Mouse (Mus musculus): ENCODE measurements at regions not wholly inside any gene's neighbourhood (a gene's known extent, or its start where the extent isn't known, plus 50 kb on each side); places are given as distances from the start of the nearest gene placed in this dataset.

DNA sequence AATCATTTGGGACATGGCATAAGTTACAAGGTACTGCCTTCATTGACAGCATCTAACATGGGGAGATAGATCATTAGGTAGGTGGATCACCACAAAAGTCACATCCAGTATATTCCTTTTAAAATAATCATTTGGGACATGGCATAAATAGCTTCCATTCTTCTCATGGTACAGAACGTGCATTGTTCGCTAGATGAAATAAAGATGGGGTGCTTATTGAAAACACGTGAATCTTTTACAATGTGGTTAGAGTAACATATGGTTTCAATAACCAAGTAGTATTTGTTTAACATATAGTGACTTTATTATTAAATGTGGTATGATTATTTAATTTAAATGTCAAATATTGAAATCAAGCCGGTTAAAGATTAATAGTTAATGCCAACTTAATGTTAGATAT is 381.3 kb upstream of the Rasgrp1 start:
- DNase-seq (ENCODE audit: low spot score) = no peak

DNA sequence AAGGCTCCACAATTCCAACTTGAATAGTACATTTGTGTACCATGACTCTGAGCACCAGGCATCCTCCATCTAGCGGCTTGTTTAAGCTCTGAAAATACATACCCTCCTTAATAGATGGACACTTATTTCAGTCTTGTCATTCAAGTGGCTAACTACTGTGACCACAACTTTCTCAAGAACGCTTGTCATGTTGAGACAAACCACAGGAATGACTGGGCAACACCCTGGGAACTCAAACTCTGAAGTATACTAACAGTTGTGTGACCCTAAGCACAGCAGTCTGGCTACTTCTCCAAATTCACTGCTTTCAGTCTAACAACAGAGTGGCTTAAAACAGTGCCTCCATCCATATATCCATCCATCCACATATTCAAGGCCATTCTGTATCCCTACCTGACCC is 380.4 kb upstream of the Thbs1 start:
- no peak for DNase-seq (ENCODE audit: low spot score)

DNA sequence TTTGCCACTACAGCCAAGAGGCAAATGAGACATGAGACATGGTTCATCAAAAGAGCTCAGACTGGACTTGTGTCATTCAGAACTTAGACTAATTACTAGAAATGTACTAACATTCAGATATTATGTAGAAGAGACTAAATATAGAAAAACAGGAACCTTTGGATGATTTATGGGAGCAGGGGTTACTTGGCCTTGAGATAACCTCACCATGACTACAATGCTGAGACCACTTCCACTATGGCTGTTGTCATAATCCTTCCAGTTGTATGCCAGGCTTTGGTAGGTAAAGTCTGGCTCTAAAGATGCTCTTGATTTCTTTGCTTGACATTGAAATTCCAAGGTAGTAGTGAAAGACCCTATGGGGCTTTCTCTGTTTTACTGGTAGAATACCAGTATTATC is 369.3 kb upstream of the Thbs1 start:
- DNase-seq (ENCODE audit: low spot score) = no peak

DNA sequence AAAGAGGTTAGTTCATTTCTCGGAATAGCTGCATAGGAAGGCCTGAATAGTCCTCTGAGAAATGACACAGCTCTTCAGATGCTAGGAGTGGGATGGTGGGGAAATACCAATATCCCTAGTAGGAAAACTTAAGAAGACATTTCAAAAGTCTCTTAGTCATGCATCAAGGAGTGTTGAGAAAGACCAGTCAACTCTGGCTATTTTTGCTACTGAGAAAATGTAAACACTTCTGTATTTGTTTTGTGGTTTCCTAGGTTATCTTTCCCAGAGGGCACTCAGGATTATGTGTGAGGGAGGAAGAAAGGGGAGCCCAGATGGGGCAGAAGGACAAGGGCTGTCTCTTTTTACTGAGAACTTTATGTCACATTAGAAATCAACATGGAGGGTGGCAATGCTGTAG is 367.8 kb upstream of the Thbs1 start:
- no peak for DNase-seq (ENCODE audit: low spot score)

DNA sequence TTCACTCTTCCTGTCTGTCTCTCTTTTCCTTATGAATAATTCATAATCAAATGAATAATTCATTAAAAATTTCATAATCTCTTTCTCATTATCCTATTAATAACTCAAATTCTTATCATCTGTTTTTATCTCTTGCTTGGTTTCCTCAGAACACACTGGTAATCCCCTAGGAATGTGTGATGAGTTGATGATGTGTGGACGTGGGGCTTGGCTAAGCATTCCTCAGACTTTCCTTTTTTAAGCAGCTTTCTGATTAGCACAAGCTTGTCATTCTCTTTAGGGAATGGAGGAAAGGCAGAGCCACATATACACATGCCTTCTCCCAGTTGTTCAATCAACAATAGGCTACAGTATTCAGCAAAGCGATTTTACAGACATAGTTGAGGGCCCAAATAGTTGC is 365.9 kb upstream of the Thbs1 start:
- DNase-seq (ENCODE audit: low spot score) = no peak

DNA sequence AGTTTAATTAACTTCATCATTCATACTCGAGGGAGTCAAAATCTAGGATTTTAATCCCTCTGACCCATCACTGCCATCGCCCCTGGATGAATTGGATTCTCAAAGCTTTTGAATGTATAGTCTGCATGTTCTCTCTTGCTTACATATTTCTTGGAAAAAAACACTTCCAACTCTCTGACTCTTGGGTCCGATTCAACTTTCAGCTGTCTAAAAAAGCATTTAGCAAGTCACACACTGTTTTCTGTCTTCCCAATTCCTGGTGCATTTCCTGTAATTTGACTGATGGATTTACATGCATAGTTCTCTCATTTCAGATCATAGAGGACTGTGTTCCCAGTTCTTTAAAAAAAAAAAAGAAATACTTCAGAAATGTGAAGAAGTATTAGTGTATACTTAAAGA is 364.5 kb upstream of the Thbs1 start:
- no peak for DNase-seq (ENCODE audit: low spot score)

DNA sequence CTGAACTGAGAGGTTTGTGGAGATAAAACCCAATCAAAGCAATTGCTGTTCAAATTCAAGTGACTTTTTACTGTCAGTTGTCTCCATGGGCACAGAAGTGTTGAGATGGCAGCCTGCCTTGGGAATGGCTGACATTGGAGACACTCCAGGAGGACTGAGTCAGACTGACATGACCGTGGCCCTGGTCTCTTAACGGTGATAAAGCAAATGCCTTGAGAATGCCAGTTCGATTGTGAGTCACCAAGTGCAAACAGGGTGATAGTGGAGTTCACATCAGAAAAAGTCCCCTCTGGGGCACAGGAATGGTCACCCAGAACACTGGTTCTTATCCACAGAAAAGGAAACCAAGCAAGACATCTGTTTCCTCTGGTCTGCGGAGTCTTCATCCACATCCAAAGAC is 362.8 kb upstream of the Thbs1 start:
- DNase-seq (ENCODE audit: low spot score) = peak; percentile 14

DNA sequence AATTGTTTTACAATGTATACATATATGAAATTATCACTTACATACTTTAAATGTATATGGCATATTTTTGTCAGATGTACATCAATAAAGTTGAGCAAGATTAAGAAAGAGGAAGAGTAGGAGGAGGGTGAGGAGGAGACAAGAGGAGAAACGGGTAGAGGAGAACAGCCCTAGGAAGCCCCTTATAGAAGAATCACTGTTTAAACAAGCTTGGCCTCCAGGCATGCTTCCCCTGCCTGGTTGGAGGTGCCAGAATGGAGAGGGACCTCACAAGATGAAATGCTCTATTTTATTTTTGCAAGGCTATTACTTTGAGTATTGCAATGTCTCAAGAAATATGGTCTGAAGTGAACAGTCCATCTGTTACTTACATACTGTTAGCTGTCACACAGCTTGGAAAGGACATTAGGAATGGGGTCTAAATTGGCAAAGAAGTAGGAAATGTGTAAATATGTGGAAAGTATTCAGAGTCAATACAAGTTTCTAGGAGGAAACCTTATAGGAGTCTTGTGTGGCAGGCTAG is 352.1 kb upstream of the Thbs1 start:
- DNase-seq (ENCODE audit: low spot score) = no peak

DNA sequence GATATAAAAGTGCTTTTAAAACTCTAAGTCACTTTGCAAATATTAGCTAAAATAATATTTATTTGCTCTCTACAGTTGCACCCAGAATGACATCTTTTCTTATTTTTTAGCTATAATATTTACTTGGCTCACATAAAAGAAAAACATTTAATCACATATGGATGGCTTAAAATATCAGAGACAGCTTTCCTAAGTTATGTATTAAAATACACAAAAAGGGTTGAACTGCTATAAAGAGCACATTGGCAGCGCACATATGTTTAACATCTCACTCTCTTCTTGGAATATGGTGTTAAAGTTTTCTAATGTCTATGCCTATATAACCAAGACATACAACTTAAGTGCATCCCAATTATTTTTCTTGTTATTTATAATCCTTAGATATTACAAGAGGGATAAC is 348.0 kb upstream of the Thbs1 start:
- no peak for DNase-seq (ENCODE audit: low spot score)

DNA sequence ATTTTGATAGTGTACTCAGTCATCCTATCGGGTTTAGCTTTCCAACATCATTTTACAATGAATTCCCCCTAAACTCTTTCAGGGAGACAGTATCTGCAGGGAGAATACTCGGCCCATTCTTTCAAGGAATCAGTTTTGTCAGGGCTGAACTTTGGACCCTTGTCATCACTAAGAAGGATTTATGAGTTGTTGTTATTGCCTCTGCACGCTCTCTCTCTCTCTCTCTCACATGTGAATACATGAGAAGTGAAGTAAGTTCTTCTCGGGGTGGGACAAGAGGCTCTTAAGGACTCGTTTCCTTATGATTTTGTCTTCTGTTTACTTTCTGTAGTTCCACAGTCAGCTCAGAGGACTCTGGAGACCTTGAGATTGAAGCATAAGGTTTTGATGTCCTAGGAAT is 346.1 kb upstream of the Thbs1 start:
- DNase-seq (ENCODE audit: low spot score) = no peak

DNA sequence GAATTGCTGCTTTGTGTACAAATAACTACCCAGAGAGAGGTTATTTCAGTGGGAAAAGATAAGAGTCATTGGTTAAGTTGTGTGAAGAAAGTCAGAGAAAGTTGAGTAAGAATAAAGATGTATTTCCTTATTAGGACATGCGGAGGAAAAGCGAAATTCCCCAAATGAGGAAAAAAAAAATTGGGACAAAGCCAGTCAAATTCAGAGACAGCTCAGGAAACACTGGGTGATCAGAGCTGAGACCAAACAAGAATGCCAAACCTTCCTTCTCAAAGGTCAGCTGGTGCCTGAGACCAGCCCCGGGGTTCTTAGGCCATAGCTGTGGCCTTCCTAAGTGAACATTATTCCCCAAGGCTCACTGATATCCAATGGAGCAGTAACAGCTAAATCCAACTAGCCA is 345.2 kb upstream of the Thbs1 start:
- no peak for DNase-seq (ENCODE audit: low spot score)

DNA sequence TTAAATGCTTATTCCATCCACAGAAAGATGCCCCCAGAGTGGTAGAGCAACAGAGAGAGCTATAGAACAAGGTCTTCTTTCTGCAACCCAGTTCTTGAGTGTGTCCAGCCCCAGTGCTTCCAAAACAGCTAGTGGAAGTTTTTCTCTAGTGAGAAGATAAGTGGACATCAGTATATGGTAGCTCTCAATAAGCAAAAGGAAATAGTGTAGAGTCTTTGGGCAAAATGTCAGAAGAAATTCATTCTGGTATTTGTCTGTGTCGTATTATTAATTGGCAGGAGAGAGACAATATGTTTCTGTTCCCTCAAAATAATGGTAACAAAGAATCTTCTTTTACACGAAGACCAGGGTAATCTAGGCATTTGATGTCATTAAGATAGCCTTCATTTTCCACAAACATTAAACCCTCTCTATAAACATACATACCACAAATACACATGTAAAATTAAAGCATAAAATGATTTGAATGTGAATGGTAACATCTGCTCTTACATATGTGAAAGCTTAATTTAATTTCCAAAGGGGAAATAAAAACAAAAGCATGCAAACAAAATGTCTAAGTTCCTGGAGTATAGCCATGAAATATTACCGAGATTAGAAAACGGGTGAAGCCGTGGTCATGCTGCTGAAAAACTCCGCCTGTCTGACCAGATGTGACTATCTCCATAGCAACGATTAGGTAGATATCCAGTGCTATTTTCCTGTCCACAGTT is 342.1 kb upstream of the Thbs1 start:
- no peak for DNase-seq (ENCODE audit: low spot score)

DNA sequence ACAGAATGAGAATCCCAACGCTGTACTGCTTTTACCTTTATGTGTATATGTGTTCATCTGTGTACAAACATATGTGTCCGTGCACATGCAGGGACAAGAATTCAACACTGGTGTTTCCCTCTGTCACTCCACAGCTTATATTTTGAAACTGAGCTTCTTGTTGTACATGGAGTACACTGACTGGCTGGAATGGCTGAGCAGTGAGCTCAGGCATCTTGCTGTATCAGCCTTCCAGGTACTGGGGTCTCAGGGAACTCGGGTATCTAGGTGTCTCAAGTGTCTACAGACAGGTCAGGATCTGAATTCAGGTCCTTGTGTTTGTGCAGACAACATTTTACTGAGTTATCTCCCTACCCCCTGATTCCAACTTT is 341.6 kb upstream of the Thbs1 start:
- no peak for DNase-seq (ENCODE audit: low spot score)

DNA sequence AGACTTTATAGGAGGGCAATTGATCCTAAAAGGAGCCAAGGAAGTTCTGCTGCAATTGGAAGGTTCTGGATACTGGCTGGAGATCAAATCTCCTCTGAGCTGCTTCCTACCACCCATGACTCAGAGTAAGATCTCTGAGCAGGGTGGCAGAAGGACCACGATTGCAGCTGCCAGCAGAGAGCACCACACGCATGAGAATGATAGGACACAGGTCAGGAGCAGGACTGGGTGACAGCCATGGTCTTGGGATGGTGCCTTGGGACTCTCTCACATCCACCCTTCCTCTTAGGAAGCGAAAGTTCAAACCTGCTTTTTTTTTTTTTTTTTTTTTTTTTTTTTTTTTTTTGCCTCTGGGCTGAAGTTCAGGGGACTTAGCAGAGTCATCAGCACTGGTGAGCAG is 331.4 kb upstream of the Thbs1 start:
- DNase-seq (ENCODE audit: low spot score) = no peak

DNA sequence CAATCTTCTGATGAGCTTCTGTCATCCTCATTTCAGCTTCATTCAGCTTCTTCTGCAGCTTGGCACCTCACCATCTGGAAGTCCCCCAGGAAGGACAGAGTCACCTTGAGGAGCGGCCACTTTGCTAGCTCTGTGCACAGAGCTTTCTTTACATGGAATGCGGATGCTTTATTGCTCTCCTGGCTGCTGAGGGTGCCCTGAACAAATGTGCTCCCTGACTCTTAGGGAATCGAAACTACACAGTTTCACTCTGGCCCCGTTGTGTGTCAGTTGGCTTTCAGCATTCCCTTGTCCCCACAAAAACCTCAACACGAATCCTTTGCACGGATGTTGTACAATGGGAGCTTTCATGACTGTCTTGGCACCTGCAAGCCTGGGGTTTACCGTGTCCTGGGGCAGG is 330.9 kb upstream of the Thbs1 start:
- DNase-seq (ENCODE audit: low spot score) = no peak

DNA sequence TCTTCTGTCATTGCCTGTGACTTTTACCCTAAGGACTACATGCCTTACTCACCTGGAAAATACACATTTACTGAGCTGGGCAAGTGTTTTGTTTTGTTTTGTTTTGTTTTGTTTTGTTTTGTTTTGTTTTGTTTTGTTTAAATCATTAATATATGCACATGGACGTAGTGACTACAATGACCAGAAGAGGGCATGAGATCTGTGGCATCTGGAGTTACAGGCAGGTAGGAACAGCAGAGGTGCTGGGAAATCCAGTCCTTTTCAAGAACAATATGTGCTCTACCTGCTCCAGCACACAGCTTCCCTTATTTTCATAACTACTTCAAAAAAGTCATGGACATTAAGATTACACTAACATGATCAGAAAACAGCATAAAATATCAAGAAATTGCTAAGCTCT is 324.4 kb upstream of the Thbs1 start:
- DNase-seq (ENCODE audit: low spot score) = no peak

DNA sequence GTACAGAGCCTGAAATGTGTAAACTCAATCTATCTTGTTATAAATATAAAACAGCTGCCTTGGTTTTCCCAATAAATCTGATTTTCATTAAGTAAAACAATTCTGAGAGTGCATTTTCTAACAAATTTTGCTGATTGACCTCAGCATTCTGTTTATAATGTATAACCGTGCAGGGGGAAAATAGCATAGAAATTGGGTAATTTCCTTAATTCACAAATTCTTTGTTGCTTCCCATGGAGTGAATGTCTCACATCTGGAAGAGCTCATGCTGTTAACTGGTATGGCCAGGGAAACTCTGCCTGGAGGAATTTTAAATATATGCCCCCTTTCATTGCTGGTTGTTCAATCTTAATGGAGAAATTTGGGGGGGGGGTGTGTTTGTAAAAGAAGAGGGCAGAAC is 317.4 kb upstream of the Thbs1 start:
- no peak for DNase-seq (ENCODE audit: low spot score)

DNA sequence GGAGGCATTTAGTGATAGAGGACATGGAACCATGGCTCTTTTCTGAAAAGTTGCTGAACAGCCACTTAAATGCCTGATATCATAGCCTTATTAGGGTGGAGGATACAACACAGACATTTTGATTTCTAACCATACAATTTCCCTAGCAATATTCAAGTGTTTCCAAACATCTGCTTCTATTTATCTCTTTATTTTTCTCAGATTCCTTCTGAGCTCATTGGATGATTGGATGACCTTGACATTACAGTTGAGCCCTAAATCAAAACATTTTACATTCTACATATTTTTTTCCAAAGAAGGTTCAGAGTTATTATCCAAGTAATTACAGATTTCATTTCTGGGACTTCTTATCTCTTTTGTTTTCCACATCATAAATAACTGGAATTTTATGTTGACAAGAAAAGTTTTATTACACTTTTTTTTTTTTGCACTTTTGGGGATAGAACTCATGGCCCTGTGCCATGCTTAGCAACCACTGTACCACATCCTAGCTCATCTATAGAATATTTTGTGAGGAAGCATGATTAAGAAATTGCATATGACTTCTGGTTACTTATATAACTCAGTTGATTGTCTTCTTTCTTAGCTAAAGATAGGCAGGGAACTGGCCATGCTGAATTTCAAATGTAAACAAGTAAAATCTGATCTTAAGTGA is 309.6 kb upstream of the Thbs1 start:
- no peak for DNase-seq (ENCODE audit: low spot score)

DNA sequence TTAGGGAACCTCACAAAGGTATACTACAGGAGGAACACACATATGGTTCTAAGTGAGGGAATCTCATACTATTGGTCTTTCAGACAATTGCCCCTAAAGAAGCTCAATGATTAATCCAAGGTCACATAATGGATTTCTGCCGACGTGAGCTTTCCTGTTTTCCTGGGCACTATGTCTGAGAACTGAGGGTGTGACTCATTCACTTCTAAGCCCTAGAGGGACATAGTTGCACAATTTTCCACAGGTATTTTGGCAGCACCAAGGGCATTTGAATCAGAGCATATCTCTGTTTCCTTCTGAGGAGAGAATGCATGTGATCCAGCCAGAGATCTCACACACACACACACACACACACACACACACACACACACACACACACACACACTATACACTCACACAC is 309.0 kb upstream of the Thbs1 start:
- no peak for DNase-seq (ENCODE audit: low spot score)

DNA sequence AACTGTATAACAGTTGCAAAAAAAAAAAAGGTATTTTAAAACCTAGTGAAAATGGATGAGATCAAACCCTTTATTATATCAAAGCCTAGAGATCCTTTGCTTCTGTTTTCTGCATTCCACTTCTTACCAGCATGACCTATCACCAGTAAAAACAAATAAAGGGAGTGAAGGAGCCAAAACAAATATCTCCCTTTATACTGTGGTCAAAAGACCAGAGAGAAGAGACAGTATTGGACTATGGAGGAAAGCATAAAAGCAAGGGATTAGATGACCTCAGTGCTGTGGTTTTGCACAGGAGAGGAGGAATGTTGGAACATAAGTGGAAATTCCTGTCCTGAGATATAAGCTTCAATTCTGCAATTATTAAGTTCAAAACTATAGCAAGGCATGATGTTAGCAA is 307.0 kb upstream of the Thbs1 start:
- DNase-seq (ENCODE audit: low spot score) = no peak

DNA sequence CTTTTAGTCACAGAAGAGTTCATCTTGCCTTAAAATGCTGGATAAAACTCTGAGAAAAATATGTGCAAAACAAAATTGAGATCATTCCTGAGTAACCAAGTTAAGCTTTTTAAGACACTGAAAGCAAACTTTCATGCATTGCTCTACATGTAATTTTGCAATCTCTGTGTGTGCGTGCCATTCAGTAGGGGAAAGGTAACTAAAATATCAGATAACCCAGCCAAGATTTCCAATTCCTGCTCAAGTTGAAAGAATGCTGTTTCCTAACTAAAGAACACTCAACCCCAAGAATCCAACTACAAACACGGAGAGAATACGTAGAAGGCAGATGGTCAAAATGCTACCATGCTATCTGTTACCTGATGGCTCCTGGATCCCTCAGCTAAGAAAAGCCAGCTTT is 304.6 kb upstream of the Thbs1 start:
- DNase-seq (ENCODE audit: low spot score) = no peak

DNA sequence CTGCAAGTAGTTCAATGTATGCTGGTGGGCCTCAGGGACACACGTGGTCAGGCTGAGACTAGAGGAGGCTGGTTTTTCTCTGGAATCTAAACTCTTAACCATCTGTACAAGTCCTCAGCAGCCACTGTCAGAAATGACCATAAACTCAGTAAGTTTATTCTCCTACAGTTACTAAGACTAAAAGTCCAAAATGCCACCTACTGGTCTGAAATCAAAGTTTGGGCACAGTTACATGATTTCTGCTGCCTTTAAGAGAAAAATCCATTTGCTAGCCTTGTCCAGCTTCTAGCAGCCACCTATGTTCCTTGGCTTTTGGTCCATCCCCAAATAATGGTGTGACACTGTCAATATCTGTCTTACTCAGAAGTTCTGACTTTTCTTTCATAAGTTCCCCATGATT is 300.2 kb upstream of the Thbs1 start:
- DNase-seq (ENCODE audit: low spot score) = no peak

DNA sequence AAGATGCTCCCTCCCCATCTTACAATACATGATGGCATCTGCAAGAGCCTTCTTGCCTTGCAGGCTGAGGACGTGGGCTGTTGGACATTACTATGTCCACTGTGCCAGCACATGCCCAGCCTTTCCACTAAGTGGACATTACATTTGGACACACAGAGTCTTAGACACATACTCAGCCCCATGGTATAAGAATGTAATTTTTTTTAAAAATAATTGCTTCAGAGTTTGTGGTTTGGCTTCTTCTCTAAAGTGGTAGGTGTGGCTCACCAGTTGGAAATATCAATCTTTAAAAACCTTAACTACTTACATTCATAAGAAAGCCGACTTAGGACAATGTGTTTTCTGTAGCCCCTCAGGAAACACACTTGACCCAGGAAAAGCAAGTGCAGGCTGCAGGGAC is 299.7 kb upstream of the Thbs1 start:
- DNase-seq (ENCODE audit: low spot score) = no peak

DNA sequence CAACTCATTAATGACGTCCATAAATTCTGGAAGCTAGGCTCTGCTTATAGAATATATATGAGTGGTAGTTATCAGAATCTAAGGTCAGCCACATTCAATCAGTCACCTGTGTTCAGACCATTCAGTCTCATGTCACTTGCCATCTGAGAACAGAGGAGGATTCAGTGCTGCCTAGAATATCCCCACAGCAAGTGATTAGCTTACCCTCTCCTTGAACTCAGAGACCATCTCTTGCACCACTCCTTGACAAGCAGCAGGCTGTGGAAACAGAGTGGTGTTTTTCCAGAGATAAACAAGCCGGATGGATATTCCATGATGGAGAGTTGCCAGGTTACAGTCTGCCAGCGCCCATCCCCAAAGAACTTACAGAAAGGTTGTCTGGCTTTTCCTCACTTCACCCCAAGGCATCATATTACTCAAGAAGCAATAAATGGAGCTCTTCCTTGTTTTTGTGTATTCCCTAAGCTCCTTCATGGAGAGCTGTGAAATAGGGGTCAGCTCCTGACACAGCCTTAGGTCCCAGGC is 291.9 kb upstream of the Thbs1 start:
- no peak for DNase-seq (ENCODE audit: low spot score)
